In the genomic region with DNA sequence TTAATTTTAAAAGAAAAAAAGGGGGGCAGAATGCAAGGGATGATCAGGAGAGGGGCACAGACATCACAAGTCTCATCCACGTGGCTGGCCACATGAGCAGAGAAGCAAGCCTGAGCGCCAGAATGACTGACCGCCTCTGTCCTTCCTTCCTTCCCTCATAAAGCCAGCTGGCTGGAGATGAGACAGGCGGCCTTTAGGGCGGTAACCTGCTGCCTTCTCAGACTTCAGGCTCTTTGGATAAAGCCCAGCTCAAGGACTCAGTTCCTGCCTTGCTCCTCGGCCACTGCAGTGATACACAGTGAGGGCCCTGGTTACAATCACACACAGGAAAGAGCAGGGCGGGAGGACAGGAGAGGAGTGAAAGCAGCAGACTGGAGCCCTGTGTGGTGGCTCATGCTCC, we compare ENCODE assay signal across 11 mouse cellular contexts. TPM values are rescaled to one million over a fixed set of nuclear protein-coding genes. Genes with fewer than 3 reads are reported as not detected.
DNase-seq lines count a peak whose midpoint lies in the region; ATAC-seq lines count a peak whose summit lies in the region.
"Had no signal": no experiment of that assay in that cellular context is flagged by ENCODE, and none has a peak within 500 bp of the region (broad histone marks: within the 10 kb centered on the region; RNA-seq: fewer than 3 reads in every experiment).

No protein-coding gene starts in this region.

- H3K4me1 ChIP-seq in kidney, embryonic 16.5 days (ENCODE audit: insufficient read depth, low read length), result peaks cover 31% of the 10 kb centered on the region
- peaks cover 23% of the 10 kb centered on the region for H3K4me1 ChIP-seq in stomach, embryonic 15.5 days

- no peak overlapping the region for H3K4me3 ChIP-seq in kidney, embryonic 16.5 days (ENCODE audit: low read length)
- H3K4me3 ChIP-seq in stomach, embryonic 15.5 days (replicated peaks), result no peak overlapping the region
- H3K4me3 ChIP-seq: hindbrain, embryonic 12.5 days had no signal

- H3K9me3 ChIP-seq in kidney, embryonic 16.5 days (ENCODE audit: low read length), result no peaks in the 10 kb centered on the region
- no peaks in the 10 kb centered on the region for H3K9me3 ChIP-seq in stomach, embryonic 15.5 days
- H3K9me3 ChIP-seq: hindbrain, embryonic 12.5 days had no signal

- WGBS in kidney, embryonic 16.5 days, result 54% methylated on average over 7 of the region's 7 CpGs
- WGBS in stomach, embryonic 15.5 days, result 44% methylated on average over 7 of the region's 7 CpGs

- no peak overlapping the region for H3K4me2 ChIP-seq in kidney, embryonic 16.5 days (replicated peaks; ENCODE audit: low read depth, low read length)
- no peak overlapping the region for H3K4me2 ChIP-seq in stomach, embryonic 15.5 days
- H3K4me2 ChIP-seq: hindbrain, embryonic 12.5 days had no signal

- no peaks in the 10 kb centered on the region for H3K36me3 ChIP-seq in kidney, embryonic 16.5 days (ENCODE audit: insufficient read depth, low read length)
- no peaks in the 10 kb centered on the region for H3K36me3 ChIP-seq in stomach, embryonic 15.5 days
- H3K36me3 ChIP-seq: hindbrain, embryonic 12.5 days had no signal

- peak overlapping the region; percentile 29; the same call in 1 of the 2 replicates for H3K9ac ChIP-seq in kidney, embryonic 16.5 days (replicated peaks; ENCODE audit: low read length)
- H3K9ac ChIP-seq in stomach, embryonic 15.5 days, result no peak overlapping the region
- H3K9ac ChIP-seq: hindbrain, embryonic 12.5 days; liver, embryonic 14.5 days had no signal

- H3K27ac ChIP-seq in kidney, embryonic 16.5 days (ENCODE audit: low read length), result no peak overlapping the region
- no peak overlapping the region for H3K27ac ChIP-seq in stomach, embryonic 15.5 days
- H3K27ac ChIP-seq: hindbrain, embryonic 12.5 days; liver, embryonic 14.5 days had no signal

- DNase-seq in ovary, postnatal 36 days (ENCODE audit: low spot score), result peak; percentile 56
- DNase-seq in ovary, postnatal 14 days (ENCODE audit: low spot score), result no peak
- peak; percentile 61 for DNase-seq in heart, adult 8-10 months (ENCODE audit: low spot score)
- DNase-seq in cerebellum, adult 9-11 months, result no peak
- no peak for DNase-seq in left cerebral cortex, adult 11 months (ENCODE audit: low spot score)
- no peak for DNase-seq in adipocyte (ENCODE audit: low spot score)

- H3K27me3 ChIP-seq in kidney, embryonic 16.5 days (ENCODE audit: insufficient read depth, low read length), result no peaks in the 10 kb centered on the region
- H3K27me3 ChIP-seq in stomach, embryonic 15.5 days (replicated peaks), result no peaks in the 10 kb centered on the region
- H3K27me3 ChIP-seq: hindbrain, embryonic 12.5 days had no signal

- no peak for ATAC-seq in kidney, embryonic 16.5 days (ENCODE audit: low FRiP score, low TSS enrichment)
- peak; percentile 41; the same call in 1 of the 2 replicates for ATAC-seq in stomach, embryonic 15.5 days (ENCODE audit: insufficient read depth, low FRiP score, low read depth)

RNA-seq across cellular contexts. Expression of gene Ptgis, which starts 13.8 kb away (rescaled TPM):
- 10 to 100 TPM; 14.5 to 23.5 (median 16.9) TPM for total RNA-seq in heart, adult 8-10 months (2022)
- polyA plus RNA-seq in kidney, embryonic 16.5 days (2015; fragmentation: Nextera tagmentation; extraction: Ambion mirVana), result 18.4 and 20.6 TPM in 2 replicates
- 18.2 and 20.2 TPM in 2 replicates for polyA plus RNA-seq in stomach, embryonic 15.5 days (2015; fragmentation: Nextera tagmentation; extraction: Ambion mirVana)
- total RNA-seq: neutrophil, adult 5-6 weeks had no signal

Comparison
In these comparisons a context has a peak if more than half of its experiments do, and no peak if none do; other contexts are left out.
1. DNase-seq: peak in ovary, postnatal 36 days (single experiment) and heart, adult 8-10 months (single experiment); none in ovary, postnatal 14 days (single experiment), cerebellum, adult 9-11 months (single experiment), left cerebral cortex, adult 11 months (single experiment) and adipocyte (single experiment).